Mouse (Mus musculus) E14TG2a.4 (cell line): ENCODE results near the gene Alpk1.
A peak's percentile ranks its signal among the peaks of the same experiment; 100 is the strongest.

Experiments used
- H3K27me3 ChIP-seq: 2 replicates; pipeline ENCODE4 v1.6.1; 2014; ENCODE audit warnings: low read length, control low read depth; ENCODE audit not compliant: insufficient read depth
- H3K36me3 ChIP-seq: 2 replicates; pipeline ENCODE4 v1.6.1; 2014; ENCODE audit warnings: low read length, control low read depth; ENCODE audit not compliant: insufficient read depth
- H3K4me1 ChIP-seq: replicated peaks from 2 replicates; pipeline ENCODE4 v1.6.1; 2014; ENCODE audit warnings: low read depth, low read length, control low read depth
- H3K4me3 ChIP-seq: replicated peaks from 2 replicates; pipeline ENCODE4 v1.5.1; 2014; ENCODE audit warnings: mild to moderate bottlenecking, low read length
- H3K9me3 ChIP-seq: 2 replicates; pipeline ENCODE4 v1.6.1; 2014; ENCODE audit warnings: low read length, control low read depth
- CTCF ChIP-seq: conservative IDR thresholded peaks from 2 replicates; pipeline ENCODE4 v1.5.1; 2014; ENCODE audit warnings: low read length
- NANOG ChIP-seq: IDR thresholded peaks from 2 replicates; pipeline ENCODE4 v1.6.1; 2014; ENCODE audit warnings: borderline replicate concordance, low read length, mixed read lengths
- POU5F1 ChIP-seq: IDR thresholded peaks from 2 replicates; pipeline ENCODE4 v1.6.1; 2014; ENCODE audit warnings: low read length, borderline replicate concordance

The Alpk1 gene

GRCm38 (mm10) chr3:127782921-127783320 lies 2.6 kb upstream of the Alpk1 start:
- Histone ChIP-seq H3K9me3 (0 out of 2 replicates have a peak, but pooled peaks cover 2% of the 10 kb centered on the region), H3K36me3 (no peaks in the 10 kb centered on the region), H3K4me3 (no peak overlapping the region), H3K27me3 (peaks cover 34% of the 10 kb centered on the region), H3K4me1 (peaks cover 5% of the 10 kb centered on the region)
- TF ChIP-seq POU5F1 (no peak), CTCF (no peak), NANOG (no peak)

GRCm38 (mm10) chr3:127780921-127781320 lies 594 bp upstream of the Alpk1 start:
- H3K9me3 ChIP-seq = 0 out of 2 replicates have a peak, but pooled peaks cover 2% of the 10 kb centered on the region
- H3K36me3 ChIP-seq = no peaks in the 10 kb centered on the region
- H3K27me3 ChIP-seq = peaks cover 21% of the 10 kb centered on the region
- H3K4me3 ChIP-seq = no peak overlapping the region
- H3K4me1 ChIP-seq = peaks cover 5% of the 10 kb centered on the region
- TF ChIP-seq POU5F1 (no peak), CTCF (no peak), NANOG (no peak)

GRCm38 (mm10) chr3:127769146-127769545 lies 11.2 kb downstream of the Alpk1 start:
- H3K4me3 ChIP-seq = no peak overlapping the region
- H3K9me3 ChIP-seq = no peaks in the 10 kb centered on the region
- TF ChIP-seq POU5F1 (no peak), CTCF (no peak), NANOG (no peak)
- no peaks in the 10 kb centered on the region for H3K36me3 ChIP-seq
- peaks cover 5% of the 10 kb centered on the region; the same call in 1 of the 2 replicates for H3K27me3 ChIP-seq
- no peaks in the 10 kb centered on the region for H3K4me1 ChIP-seq

- no peaks in the 10 kb centered on the region for H3K36me3 ChIP-seq
- peaks cover 5% of the 10 kb centered on the region; the same call in 1 of the 2 replicates for H3K27me3 ChIP-seq
- no peak overlapping the region for H3K4me3 ChIP-seq
- no peaks in the 10 kb centered on the region for H3K4me1 ChIP-seq
- H3K9me3 ChIP-seq = no peaks in the 10 kb centered on the region
- TF ChIP-seq POU5F1 (no peak), CTCF (no peak), NANOG (no peak)
These were observed 14.4 kb downstream of the Alpk1 start for GRCm38 (mm10) chr3:127765971-127766370.

GRCm38 (mm10) chr3:127764541-127764940 lies 15.8 kb downstream of the Alpk1 start:
- no peaks in the 10 kb centered on the region for H3K36me3 ChIP-seq
- no peaks in the 10 kb centered on the region for H3K9me3 ChIP-seq
- H3K27me3 ChIP-seq = no peaks in the 10 kb centered on the region

GRCm38 (mm10) chr3:127763076-127763612 lies 17.2 kb downstream of the Alpk1 start:
- Histone ChIP-seq H3K4me3 (no peak overlapping the region), H3K9me3 (no peaks in the 10 kb centered on the region), H3K36me3 (no peaks in the 10 kb centered on the region), H3K4me1 (no peaks in the 10 kb centered on the region), H3K27me3 (peaks cover 3% of the 10 kb centered on the region; the same call in 1 of the 2 replicates)
- TF ChIP-seq POU5F1 (no peak), CTCF (peak; percentile 55), NANOG (no peak)

More at GRCm38 (mm10) chr3:127764541-127764940, 15.8 kb downstream of the Alpk1 start:
- no peaks in the 10 kb centered on the region for H3K4me1 ChIP-seq
- no peak for TF ChIP-seq NANOG
- no peak for TF ChIP-seq POU5F1
- peak; percentile 41 for TF ChIP-seq CTCF
- no peak overlapping the region for H3K4me3 ChIP-seq

GRCm38 (mm10) chr3:127762403-127762802 lies 17.9 kb downstream of the Alpk1 start:
- H3K36me3 ChIP-seq = no peaks in the 10 kb centered on the region
- H3K4me3 ChIP-seq = no peak overlapping the region
- TF ChIP-seq NANOG (no peak), CTCF (no peak), POU5F1 (no peak)
- no peaks in the 10 kb centered on the region for H3K9me3 ChIP-seq
- H3K27me3 ChIP-seq = peaks cover 5% of the 10 kb centered on the region; the same call in 1 of the 2 replicates
- no peaks in the 10 kb centered on the region for H3K4me1 ChIP-seq

- Histone ChIP-seq H3K4me1 (no peaks in the 10 kb centered on the region), H3K27me3 (peaks cover 10% of the 10 kb centered on the region)
These were observed 21.1 kb downstream of the Alpk1 start for GRCm38 (mm10) chr3:127759212-127759611.

GRCm38 (mm10) chr3:127758806-127759205 lies 21.5 kb downstream of the Alpk1 start:
- TF ChIP-seq POU5F1 (no peak), CTCF (no peak), NANOG (no peak)

More at GRCm38 (mm10) chr3:127759212-127759611, 21.1 kb downstream of the Alpk1 start:
- no peak for TF ChIP-seq POU5F1
- TF ChIP-seq CTCF = 0 out of 2 replicates have a peak, but pooled peaks have one; percentile 5
- Histone ChIP-seq H3K9me3 (no peaks in the 10 kb centered on the region), H3K4me3 (no peak overlapping the region), H3K36me3 (no peaks in the 10 kb centered on the region)

More at GRCm38 (mm10) chr3:127758806-127759205, 21.5 kb downstream of the Alpk1 start:
- Histone ChIP-seq H3K27me3 (peaks cover 10% of the 10 kb centered on the region), H3K36me3 (no peaks in the 10 kb centered on the region), H3K4me1 (no peaks in the 10 kb centered on the region), H3K4me3 (no peak overlapping the region), H3K9me3 (no peaks in the 10 kb centered on the region)
